Mouse (Mus musculus): ENCODE results near the gene Ptprg. TPM values are rescaled to one million over a fixed set of nuclear protein-coding genes. Genes with fewer than 3 reads are reported as not detected.

Ptprg gene
- total and polyA plus RNA-seq, 2 experiments from 2014 or later = 8.7 to 63.4 TPM

- 69% methylated on average over 8 of the region's 8 CpGs for WGBS
- no peak for DNase-seq (ENCODE audit: low spot score)
Measured at GRCm38 (mm10) chr14:11590387-11590786, 37.1 kb downstream of the Ptprg start.

GRCm38 (mm10) chr14:11592650-11593049, 39.3 kb downstream of the Ptprg start:
- Histone ChIP-seq H3K4me1 (ENCODE audit: control insufficient read depth, insufficient read depth) (no peaks in the 10 kb centered on the region), H3K9me3 (replicated peaks; ENCODE audit: control insufficient read depth, low read length) (no peaks in the 10 kb centered on the region), H3K4me2 (ENCODE audit: low read depth, low read length) (no peak overlapping the region), H3K36me3 (replicated peaks; ENCODE audit: control insufficient read depth, insufficient read depth, low read length) (no peaks in the 10 kb centered on the region), H3K4me3 (ENCODE audit: low read depth, low read length) (no peak overlapping the region), H3K9ac (replicated peaks; ENCODE audit: low read depth, low read length) (no peak overlapping the region), H3K27me3 (ENCODE audit: control insufficient read depth, insufficient read depth, low read length) (no peaks in the 10 kb centered on the region), H3K27ac (ENCODE audit: low read depth) (no peak overlapping the region)
- DNase-seq (ENCODE audit: low spot score) (no peak), ATAC-seq (ENCODE audit: insufficient read depth, low read depth) (no peak)
- TF ChIP-seq EP300 (IDR thresholded peaks at IDR 0.05; ENCODE audit: low read depth) (no peak), CTCF (IDR thresholded peaks at IDR 0.05; ENCODE audit: low read depth) (no peak)
- WGBS = 43% methylated on average over 2 of the region's 2 CpGs

More at GRCm38 (mm10) chr14:11590387-11590786, 37.1 kb downstream of the Ptprg start:
- no peak overlapping the region for H3K9ac ChIP-seq (replicated peaks; ENCODE audit: low read depth, low read length)
- no peak for ATAC-seq (ENCODE audit: insufficient read depth, low read depth)
- no peak overlapping the region for H3K4me2 ChIP-seq (ENCODE audit: low read depth, low read length)
- no peaks in the 10 kb centered on the region for H3K9me3 ChIP-seq (replicated peaks; ENCODE audit: control insufficient read depth, low read length)
- no peaks in the 10 kb centered on the region for H3K36me3 ChIP-seq (replicated peaks; ENCODE audit: control insufficient read depth, insufficient read depth, low read length)
- no peaks in the 10 kb centered on the region for H3K27me3 ChIP-seq (ENCODE audit: control insufficient read depth, insufficient read depth, low read length)
- H3K27ac ChIP-seq (ENCODE audit: low read depth) = no peak overlapping the region
- no peaks in the 10 kb centered on the region for H3K4me1 ChIP-seq (ENCODE audit: control insufficient read depth, insufficient read depth)
- TF ChIP-seq CTCF (IDR thresholded peaks at IDR 0.05; ENCODE audit: low read depth) (no peak), EP300 (IDR thresholded peaks at IDR 0.05; ENCODE audit: low read depth) (no peak)
- H3K4me3 ChIP-seq (ENCODE audit: low read depth, low read length) = no peak overlapping the region

GRCm38 (mm10) chr14:11594336-11594735, 41.0 kb downstream of the Ptprg start:
- H3K4me2 ChIP-seq (ENCODE audit: low read depth, low read length) = no peak overlapping the region
- DNase-seq (ENCODE audit: low spot score) (no peak), ATAC-seq (ENCODE audit: insufficient read depth, low read depth) (no peak)
- 82% methylated on average over 5 of the region's 5 CpGs for WGBS
- no peak overlapping the region for H3K27ac ChIP-seq (ENCODE audit: low read depth)
- H3K4me1 ChIP-seq (ENCODE audit: control insufficient read depth, insufficient read depth) = no peaks in the 10 kb centered on the region
- no peak overlapping the region for H3K4me3 ChIP-seq (ENCODE audit: low read depth, low read length)
- no peaks in the 10 kb centered on the region for H3K27me3 ChIP-seq (ENCODE audit: control insufficient read depth, insufficient read depth, low read length)
- H3K9ac ChIP-seq (replicated peaks; ENCODE audit: low read depth, low read length) = no peak overlapping the region
- H3K36me3 ChIP-seq (replicated peaks; ENCODE audit: control insufficient read depth, insufficient read depth, low read length) = no peaks in the 10 kb centered on the region
- no peaks in the 10 kb centered on the region for H3K9me3 ChIP-seq (replicated peaks; ENCODE audit: control insufficient read depth, low read length)
- TF ChIP-seq CTCF (IDR thresholded peaks at IDR 0.05; ENCODE audit: low read depth) (no peak), EP300 (IDR thresholded peaks at IDR 0.05; ENCODE audit: low read depth) (no peak)

- DNase-seq (ENCODE audit: low spot score) = no peak
- Histone ChIP-seq H3K4me1 (ENCODE audit: control insufficient read depth, insufficient read depth) (no peaks in the 10 kb centered on the region), H3K9ac (replicated peaks; ENCODE audit: low read depth, low read length) (no peak overlapping the region), H3K36me3 (replicated peaks; ENCODE audit: control insufficient read depth, insufficient read depth, low read length) (no peaks in the 10 kb centered on the region), H3K27ac (ENCODE audit: low read depth) (no peak overlapping the region), H3K4me3 (ENCODE audit: low read depth, low read length) (no peak overlapping the region), H3K9me3 (replicated peaks; ENCODE audit: control insufficient read depth, low read length) (no peaks in the 10 kb centered on the region), H3K27me3 (ENCODE audit: control insufficient read depth, insufficient read depth, low read length) (no peaks in the 10 kb centered on the region), H3K4me2 (ENCODE audit: low read depth, low read length) (no peak overlapping the region)
- WGBS = 70% methylated on average over 8 of the region's 8 CpGs
- ATAC-seq (ENCODE audit: insufficient read depth, low read depth) = no peak
- TF ChIP-seq EP300 (IDR thresholded peaks at IDR 0.05; ENCODE audit: low read depth) = no peak
- no peak for TF ChIP-seq CTCF (IDR thresholded peaks at IDR 0.05; ENCODE audit: low read depth)
Measured at GRCm38 (mm10) chr14:11604133-11604865, 51.0 kb downstream of the Ptprg start.

- Histone ChIP-seq H3K4me3 (ENCODE audit: low read depth, low read length) (no peak overlapping the region), H3K4me1 (ENCODE audit: control insufficient read depth, insufficient read depth) (no peaks in the 10 kb centered on the region), H3K9ac (replicated peaks; ENCODE audit: low read depth, low read length) (no peak overlapping the region), H3K9me3 (replicated peaks; ENCODE audit: control insufficient read depth, low read length) (no peaks in the 10 kb centered on the region), H3K36me3 (replicated peaks; ENCODE audit: control insufficient read depth, insufficient read depth, low read length) (no peaks in the 10 kb centered on the region), H3K27me3 (ENCODE audit: control insufficient read depth, insufficient read depth, low read length) (no peaks in the 10 kb centered on the region), H3K4me2 (ENCODE audit: low read depth, low read length) (no peak overlapping the region), H3K27ac (ENCODE audit: low read depth) (no peak overlapping the region)
- DNase-seq (ENCODE audit: low spot score) = no peak
- 69% methylated on average over 8 of the region's 8 CpGs for WGBS
- TF ChIP-seq EP300 (IDR thresholded peaks at IDR 0.05; ENCODE audit: low read depth) (no peak), CTCF (IDR thresholded peaks at IDR 0.05; ENCODE audit: low read depth) (no peak)
- ATAC-seq (ENCODE audit: insufficient read depth, low read depth) = no peak
Measured at GRCm38 (mm10) chr14:11608366-11608765, 55.0 kb downstream of the Ptprg start.
